Mouse (Mus musculus) embryonic facial prominence, embryonic 14.5 days (tissue): Measurements from ENCODE around the gene 1500011B03Rik. TPM values are rescaled to one million over a fixed set of nuclear protein-coding genes. Genes with fewer than 3 reads are reported as not detected.
A peak's percentile ranks its signal among the peaks of the same experiment; 100 is the strongest.
"Not testable (repeated sequence)": the region's sequence is repeated elsewhere in the genome, so short reads cannot be mapped to it uniquely, and the experiment has no call there.

ENCODE experiments used
- ATAC-seq: fragments of 200-750 bp; cut with Nextera tagmentation; 2 replicates; pipeline ENCODE4 v1.8.0; 2017; ENCODE audit warnings: low read depth, moderate number of reproducible peaks, moderate TSS enrichment
- DNase-seq: peaks from one replicate; pipeline ENCODE4 v3.0.0-alpha.2; 2015; ENCODE audit warnings: low spot score
- H3K27ac ChIP-seq: fragments of 300-500 bp; sonication (generic); replicated peaks from 2 replicates; pipeline ENCODE4 v1.5.1; 2014; ENCODE audit warnings: low read depth, mild to moderate bottlenecking, low read length, moderate library complexity
- H3K27me3 ChIP-seq: fragments of 300-500 bp; sonication (generic); replicated peaks from 2 replicates; pipeline ENCODE4 v1.6.1; 2014; ENCODE audit warnings: low read length; ENCODE audit not compliant: control insufficient read depth, insufficient read depth
- H3K36me3 ChIP-seq: fragments of 300-500 bp; sonication (generic); 2 replicates; pipeline ENCODE4 v1.6.1; 2014; ENCODE audit warnings: low read length, mixed read lengths; ENCODE audit not compliant: control insufficient read depth, insufficient read depth
- H3K4me1 ChIP-seq: fragments of 300-500 bp; sonication (generic); 2 replicates; pipeline ENCODE4 v1.6.1; 2014; ENCODE audit warnings: antibody characterized with exemption, low read length; ENCODE audit not compliant: control insufficient read depth, insufficient read depth
- H3K4me2 ChIP-seq: fragments of 300-500 bp; sonication (generic); 2 replicates; pipeline ENCODE4 v1.6.1; 2014; ENCODE audit warnings: low read depth, mild to moderate bottlenecking, low read length, moderate library complexity, mixed read lengths
- H3K4me3 ChIP-seq: fragments of 300-500 bp; sonication (generic); 2 replicates; pipeline ENCODE4 v1.5.1; 2014; ENCODE audit warnings: low read depth, mild to moderate bottlenecking, low read length
- H3K9ac ChIP-seq: fragments of 300-500 bp; sonication (generic); 2 replicates; pipeline ENCODE4 v1.6.1; 2014; ENCODE audit warnings: low read depth, mild to moderate bottlenecking, low read length, moderate library complexity, mixed read lengths
- H3K9me3 ChIP-seq: fragments of 300-500 bp; sonication (generic); 2 replicates; pipeline ENCODE4 v1.6.1; 2016; ENCODE audit warnings: low read length; ENCODE audit not compliant: control insufficient read depth
- whole genome bisulfite sequencing: fragments of 180-500 bp; shearing (Covaris S2); extraction: QIAGEN DNeasy Blood & Tissue Kit; methylation state at CpG from one replicate; pipeline ENCODE4 v1.1.7; 2014; 5-methylcytosine and 5-hydroxymethylcytosine counted together
- polyA plus RNA-seq: library from polyadenylated mRNA; unstranded; fragments of >200 nt; fragmentation: Nextera tagmentation; extraction: Ambion mirVana; gene quantifications from 2 replicates; pipeline ENCODE4 v1.2.1, GENCODE M21; 2014

1500011B03Rik gene
- polyA plus RNA-seq, 1 experiment from 2014 or later: 99.8 TPM

DNA sequence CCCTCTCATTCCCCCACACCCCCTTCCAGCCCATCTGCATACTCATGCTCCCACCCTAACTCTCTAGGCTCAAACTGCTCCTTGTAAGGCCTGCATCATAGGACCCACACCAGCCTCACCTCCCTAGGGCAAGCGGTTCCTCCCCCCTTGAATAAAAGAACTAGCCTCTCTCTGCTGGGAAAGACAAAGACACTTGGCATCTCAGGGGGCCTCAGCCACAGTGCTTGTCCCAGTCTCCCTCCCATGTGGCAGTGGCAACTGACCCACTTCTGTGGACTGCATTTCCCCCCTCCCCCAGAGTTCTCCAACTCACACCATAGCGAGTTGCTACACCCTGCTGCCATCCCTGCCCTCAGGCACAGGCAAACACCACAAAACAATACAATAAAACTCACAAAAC is 21.1 kb upstream of the 1500011B03Rik start:
- 58% methylated on average over 2 of the region's 2 CpGs for WGBS
- not testable (repeated sequence) for H3K27ac ChIP-seq, H3K27me3 ChIP-seq

GRCm38 (mm10) chr5:114842674-114843073 is 19.4 kb upstream of the 1500011B03Rik start:
- H3K4me3 ChIP-seq: no peak overlapping the region
- 0 out of 2 replicates have a peak overlapping the region, but pooled peaks have one; percentile 15 for H3K27ac ChIP-seq
- peak; percentile 17; the same call in 1 of the 2 replicates for ATAC-seq
- peaks cover 7% of the 10 kb centered on the region; the same call in 1 of the 2 replicates for H3K4me1 ChIP-seq
- DNase-seq: no peak
- H3K9me3 ChIP-seq: 0 out of 2 replicates have a peak, but pooled peaks cover 5% of the 10 kb centered on the region
- no peak overlapping the region for H3K9ac ChIP-seq
- 54% methylated on average over 5 of the region's 5 CpGs for WGBS
- H3K27me3 ChIP-seq: no peaks in the 10 kb centered on the region
- no peak overlapping the region; the same call in 1 of the 2 replicates for H3K4me2 ChIP-seq
- no peaks in the 10 kb centered on the region for H3K36me3 ChIP-seq

More for the DNA sequence above, 21.1 kb upstream of the 1500011B03Rik start:
- H3K4me2 ChIP-seq, H3K36me3 ChIP-seq, DNase-seq, H3K9me3 ChIP-seq, H3K9ac ChIP-seq, ATAC-seq, H3K4me3 ChIP-seq, H3K4me1 ChIP-seq: not testable (repeated sequence)

DNA sequence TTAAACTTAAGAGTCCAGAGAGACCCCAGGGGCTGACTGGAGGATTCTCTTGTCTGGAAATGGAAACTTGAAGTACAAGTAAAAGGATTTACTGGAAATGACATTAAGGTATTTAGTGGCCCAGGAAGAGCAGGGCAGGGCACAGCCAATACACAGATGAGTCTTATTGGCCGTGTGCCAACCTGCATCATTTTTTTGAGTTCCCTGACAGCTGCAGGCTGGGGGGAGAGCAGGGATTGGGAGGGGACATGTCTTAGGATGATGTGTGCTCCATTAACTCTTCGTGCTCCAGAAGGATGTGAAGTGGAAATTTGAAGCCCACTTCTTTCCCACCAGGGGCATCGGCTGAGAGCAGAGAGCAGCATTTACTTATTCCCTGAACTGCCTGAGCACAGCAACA is 18.9 kb upstream of the 1500011B03Rik start:
- H3K36me3 ChIP-seq, H3K4me2 ChIP-seq, H3K27me3 ChIP-seq, H3K9me3 ChIP-seq, H3K4me1 ChIP-seq, H3K4me3 ChIP-seq, H3K9ac ChIP-seq: not testable (repeated sequence)
- peak; percentile 79 for ATAC-seq
- H3K27ac ChIP-seq: peak overlapping the region; percentile 63; the same call in 1 of the 2 replicates
- 15% methylated on average over 3 of the region's 3 CpGs for WGBS
- peak; percentile 86 for DNase-seq

DNA sequence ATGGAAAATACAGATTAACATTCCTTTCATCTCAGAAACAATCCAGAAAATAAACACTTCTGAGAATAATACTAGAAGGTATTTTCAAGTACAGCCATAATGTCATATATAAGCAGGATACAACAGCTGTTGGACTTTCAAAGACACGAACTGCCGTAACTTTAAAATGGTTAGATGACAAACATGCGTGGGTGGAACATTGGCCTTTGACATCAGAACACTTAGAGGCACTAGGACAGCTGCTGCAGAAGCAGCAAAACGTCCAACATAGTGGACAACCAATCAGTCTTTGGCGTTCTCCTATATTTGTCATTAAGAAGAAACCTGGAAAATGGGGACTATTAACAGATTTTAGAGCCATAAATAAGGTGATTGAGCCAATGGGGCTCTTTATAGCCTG is 17.2 kb upstream of the 1500011B03Rik start:
- H3K27me3 ChIP-seq, H3K9ac ChIP-seq, H3K9me3 ChIP-seq, ATAC-seq, H3K4me2 ChIP-seq, H3K4me3 ChIP-seq, H3K36me3 ChIP-seq, H3K4me1 ChIP-seq, H3K27ac ChIP-seq: not testable (repeated sequence)
- peak; percentile 48 for DNase-seq
- 54% methylated on average over 5 of the region's 5 CpGs for WGBS

- Histone ChIP-seq H3K4me1 (no peaks in the 10 kb centered on the region), H3K36me3 (no peaks in the 10 kb centered on the region), H3K27ac (no peak overlapping the region), H3K9me3 (0 out of 2 replicates have a peak, but pooled peaks cover 5% of the 10 kb centered on the region), H3K27me3 (no peaks in the 10 kb centered on the region), H3K4me2 (no peak overlapping the region), H3K4me3 (no peak overlapping the region), H3K9ac (no peak overlapping the region)
- ATAC-seq: no peak
- no peak for DNase-seq
- 60% methylated on average over 12 of the region's 12 CpGs for WGBS
Observed at GRCm38 (mm10) chr5:114836886-114837285, 13.6 kb upstream of the 1500011B03Rik start.

GRCm38 (mm10) chr5:114829740-114830139 is 6.5 kb upstream of the 1500011B03Rik start:
- no peaks in the 10 kb centered on the region for H3K9me3 ChIP-seq
- H3K4me1 ChIP-seq: 0 out of 2 replicates have a peak, but pooled peaks cover 3% of the 10 kb centered on the region
- WGBS: 65% methylated on average over 3 of the region's 3 CpGs
- no peak overlapping the region for H3K9ac ChIP-seq
- H3K27me3 ChIP-seq: no peaks in the 10 kb centered on the region
- H3K4me3 ChIP-seq: no peak overlapping the region
- no peak overlapping the region for H3K4me2 ChIP-seq
- DNase-seq (no peak), ATAC-seq (no peak)
- H3K27ac ChIP-seq: no peak overlapping the region
- H3K36me3 ChIP-seq: no peaks in the 10 kb centered on the region

- H3K4me2 ChIP-seq: no peak overlapping the region
- no peaks in the 10 kb centered on the region for H3K36me3 ChIP-seq
- no peak for DNase-seq
- 85% methylated on average over 12 of the region's 12 CpGs for WGBS
- no peaks in the 10 kb centered on the region for H3K27me3 ChIP-seq
- no peak overlapping the region for H3K27ac ChIP-seq
- no peak overlapping the region for H3K4me3 ChIP-seq
- no peak overlapping the region for H3K9ac ChIP-seq
- no peak for ATAC-seq
- peaks cover 1% of the 10 kb centered on the region; the same call in 1 of the 2 replicates for H3K9me3 ChIP-seq
- H3K4me1 ChIP-seq: 0 out of 2 replicates have a peak, but pooled peaks cover 3% of the 10 kb centered on the region
Observed at GRCm38 (mm10) chr5:114827427-114827826, 4.2 kb upstream of the 1500011B03Rik start.

DNA sequence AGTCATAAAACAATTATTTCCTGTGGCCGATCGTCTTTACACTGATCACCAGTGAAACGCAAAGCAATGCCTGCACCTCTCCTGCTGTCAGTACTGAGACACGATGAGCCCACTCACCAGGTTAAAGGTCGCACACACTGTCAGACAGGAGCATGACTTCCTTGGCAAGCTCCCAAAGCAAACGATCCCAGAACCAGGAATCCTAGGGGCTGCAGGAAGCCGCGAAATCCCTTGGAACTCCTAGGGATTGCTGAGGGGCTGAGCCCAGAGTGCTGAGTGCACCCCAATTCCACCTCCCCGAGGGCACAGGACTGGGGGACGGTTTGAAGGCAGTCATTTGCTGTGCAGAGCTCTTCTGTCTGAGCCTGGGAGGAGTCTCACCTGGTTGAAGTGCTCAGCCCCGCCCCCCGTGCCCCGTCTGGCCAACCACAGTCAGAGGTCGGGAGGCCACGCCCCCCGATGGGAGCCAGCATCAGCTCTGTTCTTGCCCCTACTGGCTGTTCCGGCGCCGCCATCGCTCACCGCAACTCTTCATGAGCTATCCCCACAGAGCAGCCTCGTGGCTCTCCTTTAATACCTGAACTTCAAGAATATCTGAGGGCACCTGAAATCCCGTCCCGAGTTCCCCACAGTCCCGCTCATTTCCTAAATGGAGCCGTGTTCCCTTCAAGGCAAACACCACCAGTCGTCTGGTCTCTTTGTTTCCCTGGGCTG is 2.9 kb upstream of the 1500011B03Rik start:
- peaks cover 12% of the 10 kb centered on the region; the same call in 1 of the 2 replicates for H3K9me3 ChIP-seq
- peak overlapping the region; percentile 56 for H3K9ac ChIP-seq
- H3K4me3 ChIP-seq: peak overlapping the region; percentile 40
- WGBS: 8% methylated on average over 23 of the region's 27 CpGs
- H3K27me3 ChIP-seq: no peaks in the 10 kb centered on the region
- peaks cover 7% of the 10 kb centered on the region for H3K36me3 ChIP-seq
- H3K4me2 ChIP-seq: peak overlapping the region; percentile 69
- ATAC-seq (peak; percentile 88), DNase-seq (peak; percentile 94)
- no peak overlapping the region for H3K27ac ChIP-seq
- 0 out of 2 replicates have a peak, but pooled peaks cover 3% of the 10 kb centered on the region for H3K4me1 ChIP-seq
